Mouse (Mus musculus) bone marrow, adult 2 months (tissue): Measurements from ENCODE around the gene Cntn1.

Experiments used
- CTCF ChIP-seq: fragments of 200-500 bp; IDR thresholded peaks from 2 replicates; pipeline ENCODE4 v1.5.1; 2011; ENCODE audit warnings: low read length, control low read depth; ENCODE audit not compliant: control insufficient read depth, insufficient read depth
- POLR2A ChIP-seq: fragments of 200-500 bp; IDR thresholded peaks from 2 replicates; pipeline ENCODE4 v1.6.1; 2011; ENCODE audit warnings: low read depth, mild to moderate bottlenecking, control low read depth, low read length, borderline replicate concordance; ENCODE audit not compliant: control insufficient read depth

GRCm38 (mm10) chr15:92092041-92092440 lies 41.1 kb downstream of the Cntn1 start:
- no peak for TF ChIP-seq CTCF
- no peak for TF ChIP-seq POLR2A
